In the genomic region with DNA sequence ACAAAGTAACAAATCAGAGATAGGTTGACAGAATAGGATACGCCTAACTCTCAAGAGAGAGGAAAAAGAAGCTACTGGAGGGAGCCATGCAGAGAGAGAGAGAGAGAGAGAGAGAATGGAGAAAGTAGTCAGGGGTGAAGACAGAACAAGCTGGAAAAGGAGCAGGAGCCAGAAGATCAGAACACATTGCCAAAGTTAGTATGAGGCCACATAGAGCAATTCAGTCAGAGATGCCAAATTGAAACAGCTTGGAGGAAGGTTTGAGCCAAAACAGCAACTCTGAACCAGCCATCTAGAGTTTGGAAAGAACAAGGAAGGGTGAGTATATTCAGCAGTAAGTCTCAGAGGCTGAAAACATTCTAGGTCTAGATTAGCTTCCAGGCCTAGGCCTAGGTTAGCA, we compare ENCODE assay signal across 16 mouse cellular contexts. TPM values are rescaled to one million over a fixed set of nuclear protein-coding genes. Genes with fewer than 3 reads are reported as not detected.
DNase-seq lines count a peak whose midpoint lies in the region; ATAC-seq lines count a peak whose summit lies in the region.
"Had no signal": no experiment of that assay in that cellular context is flagged by ENCODE, and none has a peak within 500 bp of the region (broad histone marks: within the 10 kb centered on the region; RNA-seq: fewer than 3 reads in every experiment).

No protein-coding gene starts in this region.

- no peaks in the 10 kb centered on the region for H3K9me3 ChIP-seq in limb, embryonic 15.5 days
- no peaks in the 10 kb centered on the region for H3K9me3 ChIP-seq in limb, embryonic 10.5 days (replicated peaks)
- H3K9me3 ChIP-seq: limb, embryonic 13.5 days had no signal

- H3K27me3 ChIP-seq in limb, embryonic 15.5 days = no peaks in the 10 kb centered on the region
- H3K27me3 ChIP-seq in limb, embryonic 10.5 days (ENCODE audit: low read depth, poor library complexity, severe bottlenecking) = no peaks in the 10 kb centered on the region
- H3K27me3 ChIP-seq: limb, embryonic 13.5 days; Patski had no signal

- DNase-seq in adrenal gland, postnatal 14 days = peak; percentile 22
- no peak for DNase-seq in adrenal gland, adult (ENCODE audit: inconsistent age in 2 of 2, low spot score in 1 of 2)
- peak; percentile 14 for DNase-seq in gastrocnemius, postnatal 25 days
- no peak for DNase-seq in gastrocnemius, postnatal 10 days
- DNase-seq in limb, embryonic 10.5 days (ENCODE audit: low spot score) = no peak
- peak; percentile 56 for DNase-seq in cerebellum, adult 9-10 months
- DNase-seq: adrenal gland, adult 8-10 months; kidney, adult 2 months; kidney, postnatal 4 days; liver, postnatal 0 days had no signal

- no peaks in the 10 kb centered on the region for H3K4me1 ChIP-seq in limb, embryonic 15.5 days
- no peaks in the 10 kb centered on the region for H3K4me1 ChIP-seq in limb, embryonic 10.5 days
- H3K4me1 ChIP-seq: limb, embryonic 13.5 days had no signal

- H3K9ac ChIP-seq in limb, embryonic 15.5 days = no peak overlapping the region
- H3K9ac ChIP-seq: limb, embryonic 13.5 days; liver, postnatal 0 days had no signal

- 90% methylated on average over 1 of the region's 1 CpGs for WGBS in limb, embryonic 15.5 days
- WGBS in limb, embryonic 10.5 days = 85% methylated on average over 1 of the region's 1 CpGs

- no peak overlapping the region for H3K4me2 ChIP-seq in limb, embryonic 15.5 days
- H3K4me2 ChIP-seq: limb, embryonic 13.5 days had no signal

- H3K4me3 ChIP-seq in limb, embryonic 15.5 days = no peak overlapping the region
- no peak overlapping the region for H3K4me3 ChIP-seq in limb, embryonic 10.5 days
- H3K4me3 ChIP-seq: heart, adult 2 months; limb, embryonic 13.5 days had no signal

- 0 out of 2 replicates have a peak, but pooled peaks cover 4% of the 10 kb centered on the region for H3K36me3 ChIP-seq in limb, embryonic 15.5 days
- H3K36me3 ChIP-seq in limb, embryonic 10.5 days = peaks cover 5% of the 10 kb centered on the region; the same call in 1 of the 2 replicates

- no peak for ATAC-seq in limb, embryonic 15.5 days (ENCODE audit: insufficient number of reproducible peaks, low FRiP score, low TSS enrichment, low read depth)
- no peak for ATAC-seq in erythroblast, adult 5-6 weeks (replicated peaks; ENCODE audit: low FRiP score, poor library complexity, severe bottlenecking)
- ATAC-seq: hindbrain, embryonic 16.5 days; liver, postnatal 0 days; Patski had no signal

- H3K27ac ChIP-seq in limb, embryonic 15.5 days = 0 out of 2 replicates have a peak overlapping the region, but pooled peaks have one; percentile 9
- H3K27ac ChIP-seq in limb, embryonic 10.5 days = no peak overlapping the region
- H3K27ac ChIP-seq: limb, embryonic 13.5 days had no signal

RNA-seq across cellular contexts. Expression of gene Lpar6, which starts 20.6 kb away (rescaled TPM):
- total RNA-seq in adrenal gland, postnatal 14 days (2021) = 7.8 and 9.6 TPM in 2 replicates
- 1 to 10 TPM; 1.5 to 1.6 TPM for total RNA-seq in gastrocnemius, postnatal 25 days (2021)
- total RNA-seq in gastrocnemius, postnatal 10 days (2021) = 1 to 10 TPM; 3.0 to 3.1 TPM
- 12.6 and 12.7 TPM in 2 replicates for polyA plus RNA-seq in limb, embryonic 15.5 days (2015; fragmentation: Nextera tagmentation; extraction: Ambion mirVana)
- 18.9 and 20.0 TPM in 2 replicates for polyA plus RNA-seq in limb, embryonic 10.5 days (2016; fragmentation: Nextera tagmentation; extraction: Ambion mirVana)
- 3.8 and 8.8 TPM in 2 replicates for total RNA-seq in erythroblast, adult 5-6 weeks (2015; ENCODE audit: low replicate concordance)
- total RNA-seq in erythroblast, adult 5-6 weeks (2017; ENCODE audit: low replicate concordance) = 1.8 and 4.2 TPM in 2 replicates

Comparison
In these comparisons a context has a peak if more than half of its experiments do, and no peak if none do; other contexts are left out.
1. DNase-seq: peak in adrenal gland, postnatal 14 days (single experiment), gastrocnemius, postnatal 25 days (single experiment) and cerebellum, adult 9-10 months (single experiment); none in adrenal gland, adult (0 of 2), gastrocnemius, postnatal 10 days (single experiment) and limb, embryonic 10.5 days (single experiment).